Mouse (Mus musculus) G1E-ER4 (cell line): Measurements from ENCODE around the gene Gm21958. TPM values are rescaled to one million over a fixed set of nuclear protein-coding genes. Genes with fewer than 3 reads are reported as not detected.
A peak's percentile ranks its signal among the peaks of the same experiment; 100 is the strongest.

ENCODE experiments used
- GATA1 ChIP-seq: IDR thresholded peaks from one replicate; pipeline ENCODE4 v1.8.0; 2012; ENCODE audit warnings: low read length, inconsistent platforms
- polyA plus RNA-seq: library from polyadenylated mRNA; stranded (reverse); fragments of >175 nt; gene quantifications from 2 replicates; pipeline ENCODE4 v1.2.3, GENCODE M21; 2012

Gene Gm21958
- polyA plus RNA-seq, 1 experiment = not detected

DNA sequence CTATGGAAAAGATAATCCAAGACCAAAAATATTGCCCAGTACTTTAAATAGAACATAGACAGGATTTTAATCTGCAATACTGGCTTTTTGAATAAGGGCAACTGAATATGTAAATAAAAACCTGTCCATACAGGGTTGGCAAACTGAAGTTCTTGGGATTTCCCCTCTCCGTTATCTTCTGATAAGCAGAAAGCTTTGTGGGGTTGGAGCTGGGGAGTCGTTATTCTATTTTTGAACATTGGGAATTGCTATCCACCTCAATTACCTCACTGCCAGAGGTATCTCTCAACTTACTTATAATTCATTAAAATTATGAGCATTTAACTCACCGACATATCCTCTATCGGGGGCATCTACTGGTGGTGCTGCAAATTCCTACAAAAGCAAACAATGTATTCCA is 18.2 kb upstream of the Gm21958 start:
- no peak for TF ChIP-seq GATA1

- TF ChIP-seq GATA1 = no peak
Measured at GRCm38 (mm10) chr3:54731626-54732150, 17.5 kb upstream of the Gm21958 start.

DNA sequence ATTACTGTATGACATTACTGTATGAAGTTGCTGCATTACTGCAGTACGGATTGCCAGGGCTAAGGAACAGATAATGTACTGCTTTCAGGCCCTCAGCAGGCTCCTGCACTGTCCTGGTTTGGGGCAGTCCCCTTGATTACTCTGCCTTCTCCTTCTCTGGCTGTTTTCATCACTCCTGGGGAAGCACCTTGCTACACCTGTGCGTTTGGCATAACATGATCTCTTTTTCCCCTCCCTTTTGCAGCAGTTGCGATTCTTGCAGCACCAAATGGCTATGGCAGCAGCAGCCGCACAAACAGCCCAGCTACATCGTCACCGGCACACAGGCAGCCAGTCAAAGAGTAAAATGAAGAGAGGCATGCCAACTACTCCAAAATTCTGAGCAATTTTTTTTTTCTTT is 13.9 kb upstream of the Gm21958 start:
- no peak for TF ChIP-seq GATA1

DNA sequence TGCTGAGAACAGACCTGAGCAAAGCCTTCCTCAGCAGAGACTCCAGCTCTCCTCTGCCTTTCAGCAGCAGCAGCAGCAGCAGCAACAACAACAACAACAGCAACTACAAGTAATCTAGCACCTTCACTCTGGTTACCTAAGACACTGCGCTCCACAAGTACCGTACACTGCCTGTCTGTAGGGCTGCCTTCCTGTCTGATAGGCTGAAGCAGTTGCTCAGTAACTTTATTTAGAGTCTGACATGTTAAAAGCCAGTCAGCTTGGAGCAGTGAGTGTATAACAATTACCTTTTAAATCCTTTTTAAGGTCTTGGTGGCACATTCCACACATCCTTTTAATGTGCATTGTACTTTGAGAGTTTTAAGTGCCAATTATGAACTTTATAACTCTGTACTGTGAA is 13.4 kb upstream of the Gm21958 start:
- no peak for TF ChIP-seq GATA1

DNA sequence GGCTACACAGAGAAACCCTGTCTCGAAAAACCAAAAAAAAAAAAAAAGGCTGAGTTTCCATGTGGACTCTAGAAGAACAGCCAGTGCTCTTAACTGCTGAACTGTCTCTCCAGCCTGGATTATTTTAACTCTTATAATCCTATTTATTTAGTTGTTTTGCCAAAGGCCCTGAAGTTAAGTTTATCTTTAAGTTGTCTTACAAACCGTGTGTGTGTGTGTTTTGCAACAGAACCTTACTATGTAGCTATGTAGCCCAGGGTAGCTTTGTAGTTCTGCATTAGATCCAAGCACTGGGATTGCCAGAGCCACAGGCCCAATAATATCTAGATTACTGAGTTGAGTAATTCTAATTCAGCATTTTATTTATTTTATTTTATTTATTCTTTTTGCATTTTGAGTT is 11.2 kb upstream of the Gm21958 start:
- no peak for TF ChIP-seq GATA1

GRCm38 (mm10) chr3:54723741-54724500 is 9.8 kb upstream of the Gm21958 start:
- TF ChIP-seq GATA1 = no peak

DNA sequence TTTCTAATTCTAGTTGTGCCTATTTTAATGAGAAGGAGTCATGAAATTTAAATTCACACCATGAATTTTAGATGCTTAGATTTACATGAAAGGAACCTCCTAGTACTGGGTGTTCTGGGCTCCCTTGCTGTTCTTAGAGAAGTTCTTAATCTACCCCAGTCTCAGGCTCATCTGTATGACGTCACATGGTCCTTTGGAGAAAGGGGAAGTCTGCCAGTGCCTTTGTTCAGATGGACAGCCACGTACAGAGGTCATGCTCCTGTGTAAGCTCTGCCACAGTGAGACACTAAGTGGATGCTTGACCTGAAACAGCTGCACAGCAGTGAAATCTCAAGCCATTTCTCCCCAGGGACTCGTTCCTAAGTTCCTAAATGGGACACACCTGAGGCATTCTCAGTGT is 4.8 kb upstream of the Gm21958 start:
- TF ChIP-seq GATA1 = no peak

- TF ChIP-seq GATA1 = no peak
Measured at GRCm38 (mm10) chr3:54717348-54717747, 3.2 kb upstream of the Gm21958 start.

GRCm38 (mm10) chr3:54715461-54715860 is 1.3 kb upstream of the Gm21958 start:
- no peak for TF ChIP-seq GATA1

DNA sequence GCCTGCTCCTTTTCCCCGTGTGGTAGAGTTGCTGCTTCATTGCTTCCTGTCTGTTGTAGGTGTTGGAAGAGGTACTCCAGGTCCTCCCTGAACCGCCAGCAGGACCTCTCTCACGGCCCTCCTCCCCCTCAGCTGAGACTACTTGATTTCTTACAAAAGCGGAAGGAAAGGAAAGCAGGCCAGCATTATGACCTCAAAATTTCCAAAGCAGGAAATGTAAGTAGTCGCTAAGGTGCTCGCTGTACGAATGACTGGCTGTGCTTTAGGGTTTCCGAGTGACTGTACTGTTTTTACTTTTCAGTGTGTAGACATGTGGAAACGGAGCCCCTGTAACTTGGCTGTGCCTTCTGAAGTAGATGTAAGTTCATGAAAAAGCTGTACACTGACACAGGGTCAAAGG is 5.2 kb downstream of the Gm21958 start:
- TF ChIP-seq GATA1 = no peak

DNA sequence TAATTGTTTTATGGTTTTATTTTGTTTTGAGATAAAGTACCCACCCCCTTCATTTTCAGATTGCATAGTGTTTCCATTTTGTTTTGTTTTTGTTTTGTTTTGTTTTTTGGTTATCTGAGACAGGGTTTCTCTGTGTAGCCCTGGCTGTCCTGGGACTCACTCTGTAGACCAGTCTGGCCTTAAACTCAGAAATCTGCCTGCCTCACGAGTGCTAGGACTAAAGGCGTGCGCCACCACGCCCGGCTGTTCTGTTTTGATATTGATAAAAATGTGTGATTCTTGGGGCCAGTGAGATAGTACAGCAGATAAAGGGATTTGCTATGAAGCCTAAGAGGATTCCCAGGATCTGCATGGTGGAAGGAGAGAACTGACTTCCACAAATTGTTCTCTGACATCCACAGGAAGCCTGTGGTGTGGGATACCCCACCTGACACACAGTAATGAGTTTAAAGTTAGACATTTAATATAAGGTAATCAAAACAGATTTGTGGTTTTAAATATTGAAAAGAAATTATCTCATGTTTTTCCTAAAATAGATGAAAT is 14.3 kb downstream of the Gm21958 start:
- TF ChIP-seq GATA1 = peak; percentile 7

GRCm38 (mm10) chr3:54693056-54693415 is 21.1 kb downstream of the Gm21958 start:
- TF ChIP-seq GATA1 = no peak

DNA sequence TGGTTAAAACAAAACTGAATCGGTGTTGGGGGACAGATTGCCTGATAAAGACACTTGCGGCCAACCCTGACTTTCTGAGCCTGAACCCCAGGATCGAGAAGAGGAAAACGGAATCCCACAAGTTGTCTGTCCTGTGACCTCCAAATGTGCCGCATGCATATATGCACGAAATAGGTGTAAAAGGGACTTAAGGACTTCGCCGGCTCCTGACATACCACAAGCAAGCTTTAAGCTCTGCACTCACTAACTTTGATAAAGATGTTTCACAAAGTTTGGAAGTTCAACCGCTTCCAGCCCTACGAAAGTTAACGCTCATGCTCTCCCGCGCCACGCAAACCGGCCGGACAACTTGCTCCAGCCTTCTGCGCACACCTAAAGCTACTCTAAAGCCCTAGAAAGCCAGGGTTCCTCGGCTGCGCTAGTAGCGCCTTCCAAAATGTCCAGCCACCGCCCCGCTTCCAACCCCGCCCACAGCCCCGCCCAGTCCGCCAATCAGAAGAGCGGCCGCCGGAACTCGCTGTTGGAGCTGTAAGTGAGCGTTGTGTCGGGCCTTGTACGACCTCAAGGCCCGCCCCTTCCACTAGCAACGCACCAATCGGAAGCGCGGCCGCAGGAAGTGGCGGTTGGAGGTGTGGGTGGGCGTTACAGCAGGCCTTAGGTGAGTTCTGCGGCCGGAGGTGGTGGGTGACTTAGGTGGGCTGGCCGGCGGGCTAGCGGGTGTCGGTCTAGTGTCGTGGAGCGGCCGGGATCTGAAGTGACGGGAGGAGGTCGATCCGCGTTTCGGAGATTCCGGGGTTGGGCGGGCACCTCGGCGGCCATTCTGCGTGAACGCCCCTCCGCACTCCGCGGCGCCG is 21.7 kb downstream of the Gm21958 start, which contains the start of gene Supt20:
Gene Supt20 (plus strand): TSS at position 606 of the 854 bp plus-strand sequence.
- no peak for TF ChIP-seq GATA1

- no peak for TF ChIP-seq GATA1
Measured at GRCm38 (mm10) chr3:54689091-54689490, 25.1 kb downstream of the Gm21958 start.

GRCm38 (mm10) chr3:54687245-54687644 is 26.9 kb downstream of the Gm21958 start:
- TF ChIP-seq GATA1 = no peak

- TF ChIP-seq GATA1 = no peak
Measured at GRCm38 (mm10) chr3:54685202-54685601, 29.0 kb downstream of the Gm21958 start.
